Mouse (Mus musculus) heart, embryonic 10.5 days (tissue): ENCODE data around the gene Hba-a2. TPM values are rescaled to one million over a fixed set of nuclear protein-coding genes. Genes with fewer than 3 reads are reported as not detected.

Experiments
- DNase-seq: peaks from one replicate; pipeline ENCODE4 v3.0.0-alpha.2; 2017; ENCODE audit warnings: low spot score
- H3K27ac ChIP-seq: fragments of 300-500 bp; sonication (generic); 2 replicates; pipeline ENCODE4 v1.5.1; 2016; ENCODE audit warnings: mild to moderate bottlenecking
- H3K27me3 ChIP-seq: fragments of 300-500 bp; sonication (generic); 2 replicates; pipeline ENCODE4 v1.6.1; 2016; ENCODE audit warnings: mild to moderate bottlenecking; ENCODE audit not compliant: poor library complexity, insufficient read depth, severe bottlenecking
- H3K36me3 ChIP-seq: fragments of 300-500 bp; sonication (generic); 2 replicates; pipeline ENCODE4 v1.6.1; 2016; ENCODE audit warnings: mild to moderate bottlenecking, moderate library complexity
- H3K4me1 ChIP-seq: fragments of 300-500 bp; sonication (generic); 2 replicates; pipeline ENCODE4 v1.6.1; 2016; ENCODE audit warnings: mild to moderate bottlenecking
- H3K4me3 ChIP-seq: fragments of 300-500 bp; sonication (generic); 2 replicates; pipeline ENCODE4 v1.5.1; 2016; ENCODE audit warnings: mild to moderate bottlenecking, moderate library complexity
- H3K9me3 ChIP-seq: fragments of 300-500 bp; sonication (generic); 2 replicates; pipeline ENCODE4 v1.6.1; 2016; ENCODE audit warnings: mild to moderate bottlenecking, moderate library complexity
- WGBS: fragments of 180-500 bp; shearing (Covaris S2); methylation state at CpG from one replicate; pipeline ENCODE4 v1.1.7; 2016; 5-methylcytosine and 5-hydroxymethylcytosine counted together
- polyA plus RNA-seq: library from polyadenylated mRNA; unstranded; fragments of >200 nt; fragmentation: Nextera tagmentation; extraction: Ambion mirVana; gene quantifications from 2 replicates; pipeline ENCODE4 v1.2.1, GENCODE M21; 2016

Hba-a2 gene
- polyA plus RNA-seq, 1 experiment from 2014 or later = 9,075 TPM

GRCm38 (mm10) chr11:32307006-32307405 is 10.7 kb downstream of the Hba-a2 start:
- 77% methylated on average over 1 of the region's 1 CpGs for WGBS
- H3K4me3 ChIP-seq = no peak overlapping the region
- no peaks in the 10 kb centered on the region for H3K36me3 ChIP-seq
- H3K27ac ChIP-seq = no peak overlapping the region
- DNase-seq = no peak
- peaks cover 16% of the 10 kb centered on the region for H3K27me3 ChIP-seq
- no peaks in the 10 kb centered on the region for H3K9me3 ChIP-seq
- peaks cover 3% of the 10 kb centered on the region; the same call in 1 of the 2 replicates for H3K4me1 ChIP-seq

- WGBS = 67% methylated on average over 4 of the region's 4 CpGs
- H3K27me3 ChIP-seq = 0 out of 2 replicates have a peak, but pooled peaks cover 2% of the 10 kb centered on the region
- no peak for DNase-seq
- no peak overlapping the region for H3K27ac ChIP-seq
- H3K4me1 ChIP-seq = peaks cover 15% of the 10 kb centered on the region; the same call in 1 of the 2 replicates
- H3K9me3 ChIP-seq = no peaks in the 10 kb centered on the region
- H3K36me3 ChIP-seq = no peaks in the 10 kb centered on the region
- no peak overlapping the region for H3K4me3 ChIP-seq
Measured at GRCm38 (mm10) chr11:32309446-32309845, 13.2 kb downstream of the Hba-a2 start.

GRCm38 (mm10) chr11:32309928-32310327 is 13.6 kb downstream of the Hba-a2 start:
- Histone ChIP-seq H3K27ac (no peak overlapping the region), H3K9me3 (no peaks in the 10 kb centered on the region), H3K36me3 (no peaks in the 10 kb centered on the region), H3K4me3 (no peak overlapping the region), H3K4me1 (peaks cover 15% of the 10 kb centered on the region; the same call in 1 of the 2 replicates), H3K27me3 (0 out of 2 replicates have a peak, but pooled peaks cover 7% of the 10 kb centered on the region)
- no peak for DNase-seq
- 60% methylated on average over 3 of the region's 3 CpGs for WGBS

- no peaks in the 10 kb centered on the region for H3K36me3 ChIP-seq
- 0 out of 2 replicates have a peak, but pooled peaks cover 17% of the 10 kb centered on the region for H3K27me3 ChIP-seq
- peaks cover 21% of the 10 kb centered on the region for H3K4me1 ChIP-seq
- no peaks in the 10 kb centered on the region for H3K9me3 ChIP-seq
- WGBS = 77% methylated on average over 3 of the region's 3 CpGs
- no peak overlapping the region for H3K27ac ChIP-seq
- no peak overlapping the region for H3K4me3 ChIP-seq
- no peak for DNase-seq
Measured at GRCm38 (mm10) chr11:32316009-32316408, 19.7 kb downstream of the Hba-a2 start.

- Histone ChIP-seq H3K27me3 (peaks cover 19% of the 10 kb centered on the region; the same call in 1 of the 2 replicates), H3K27ac (peak overlapping the region; percentile 29), H3K9me3 (no peaks in the 10 kb centered on the region), H3K4me1 (peaks cover 8% of the 10 kb centered on the region), H3K36me3 (no peaks in the 10 kb centered on the region), H3K4me3 (no peak overlapping the region)
- DNase-seq = no peak
- 59% methylated on average over 11 of the region's 11 CpGs for WGBS
Measured at GRCm38 (mm10) chr11:32320507-32321195, 24.4 kb downstream of the Hba-a2 start.

- H3K27me3 ChIP-seq = peaks cover 19% of the 10 kb centered on the region; the same call in 1 of the 2 replicates
- H3K9me3 ChIP-seq = no peaks in the 10 kb centered on the region
- no peak overlapping the region for H3K4me3 ChIP-seq
- peaks cover 8% of the 10 kb centered on the region for H3K4me1 ChIP-seq
- H3K36me3 ChIP-seq = no peaks in the 10 kb centered on the region
- WGBS = 39% methylated on average over 8 of the region's 8 CpGs
- peak; percentile 90 for DNase-seq
- no peak overlapping the region for H3K27ac ChIP-seq
Measured at GRCm38 (mm10) chr11:32321196-32321565, 24.9 kb downstream of the Hba-a2 start.

GRCm38 (mm10) chr11:32324609-32325008 is 28.3 kb downstream of the Hba-a2 start:
- no peaks in the 10 kb centered on the region for H3K9me3 ChIP-seq
- H3K4me3 ChIP-seq = peak overlapping the region; percentile 35
- peak; percentile 93 for DNase-seq
- H3K36me3 ChIP-seq = no peaks in the 10 kb centered on the region
- H3K27ac ChIP-seq = no peak overlapping the region; the same call in 1 of the 2 replicates
- WGBS = 12% methylated on average over 15 of the region's 15 CpGs
- H3K4me1 ChIP-seq = peaks cover 8% of the 10 kb centered on the region
- peaks cover 14% of the 10 kb centered on the region; the same call in 1 of the 2 replicates for H3K27me3 ChIP-seq

- Histone ChIP-seq H3K4me3 (no peak overlapping the region), H3K27me3 (no peaks in the 10 kb centered on the region), H3K9me3 (no peaks in the 10 kb centered on the region), H3K4me1 (no peaks in the 10 kb centered on the region), H3K36me3 (no peaks in the 10 kb centered on the region), H3K27ac (0 out of 2 replicates have a peak overlapping the region, but pooled peaks have one; percentile 30)
- WGBS = 55% methylated on average over 6 of the region's 6 CpGs
- no peak for DNase-seq
Measured at GRCm38 (mm10) chr11:32331075-32331474, 34.8 kb downstream of the Hba-a2 start.

- no peak overlapping the region for H3K27ac ChIP-seq
- WGBS = 66% methylated on average over 5 of the region's 5 CpGs
Measured at GRCm38 (mm10) chr11:32331861-32332260, 35.6 kb downstream of the Hba-a2 start.

GRCm38 (mm10) chr11:32333235-32333634 is 36.9 kb downstream of the Hba-a2 start:
- no peaks in the 10 kb centered on the region for H3K36me3 ChIP-seq
- H3K4me3 ChIP-seq = no peak overlapping the region
- H3K4me1 ChIP-seq = no peaks in the 10 kb centered on the region
- 79% methylated on average over 2 of the region's 2 CpGs for WGBS
- no peak for DNase-seq
- no peaks in the 10 kb centered on the region for H3K27me3 ChIP-seq
- H3K27ac ChIP-seq = no peak overlapping the region
- H3K9me3 ChIP-seq = no peaks in the 10 kb centered on the region

More at GRCm38 (mm10) chr11:32331861-32332260, 35.6 kb downstream of the Hba-a2 start:
- H3K4me3 ChIP-seq = no peak overlapping the region
- H3K4me1 ChIP-seq = no peaks in the 10 kb centered on the region
- no peak for DNase-seq
- H3K9me3 ChIP-seq = no peaks in the 10 kb centered on the region
- no peaks in the 10 kb centered on the region for H3K36me3 ChIP-seq
- no peaks in the 10 kb centered on the region for H3K27me3 ChIP-seq

- Histone ChIP-seq H3K27ac (no peak overlapping the region), H3K9me3 (no peaks in the 10 kb centered on the region), H3K4me1 (peaks cover 10% of the 10 kb centered on the region), H3K27me3 (no peaks in the 10 kb centered on the region), H3K4me3 (no peak overlapping the region), H3K36me3 (no peaks in the 10 kb centered on the region)
- WGBS = 78% methylated on average over 6 of the region's 6 CpGs
- DNase-seq = no peak
Measured at GRCm38 (mm10) chr11:32336435-32336907, 40.2 kb downstream of the Hba-a2 start.

- no peaks in the 10 kb centered on the region for H3K9me3 ChIP-seq
- no peaks in the 10 kb centered on the region for H3K36me3 ChIP-seq
- WGBS = 41% methylated on average over 2 of the region's 2 CpGs
- no peak overlapping the region for H3K4me3 ChIP-seq
- no peak for DNase-seq
- 0 out of 2 replicates have a peak, but pooled peaks cover 6% of the 10 kb centered on the region for H3K27me3 ChIP-seq
- no peak overlapping the region for H3K27ac ChIP-seq
- H3K4me1 ChIP-seq = peaks cover 10% of the 10 kb centered on the region
Measured at GRCm38 (mm10) chr11:32339131-32339531, 42.8 kb downstream of the Hba-a2 start.
